Mouse (Mus musculus): ENCODE data around the gene Flcn. TPM values are rescaled to one million over a fixed set of nuclear protein-coding genes. Genes with fewer than 3 reads are reported as not detected.
"Not testable (repeated sequence)": the region's sequence is repeated elsewhere in the genome, so short reads cannot be mapped to it uniquely, and the experiment has no call there.

The Flcn gene
- polyA plus RNA-seq, 1 experiment from 2014 or later, result 29.4 TPM

DNA sequence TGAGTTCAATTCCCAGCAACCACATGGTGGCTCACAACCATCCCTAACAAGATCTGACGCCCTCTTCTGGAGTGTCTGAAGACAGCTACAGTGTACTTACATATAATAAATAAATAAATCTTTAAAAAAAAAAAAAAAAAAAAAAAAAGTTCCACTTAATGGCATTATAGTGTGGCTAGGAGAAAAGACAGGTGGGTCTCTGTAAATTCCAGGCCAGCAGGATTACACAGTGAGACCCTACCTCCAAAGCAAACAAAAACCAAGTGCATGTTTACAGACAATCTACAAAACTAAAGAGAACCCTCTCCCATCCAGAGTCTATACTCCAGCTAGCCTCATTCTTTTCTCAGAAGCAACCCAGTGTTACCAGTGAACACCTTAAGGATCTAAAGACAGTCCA lies 28.0 kb upstream of the Flcn start:
- H3K27ac ChIP-seq (ENCODE audit: low read depth, low read length); ATAC-seq; H3K27me3 ChIP-seq (replicated peaks; ENCODE audit: control insufficient read depth, insufficient read depth, low read length); H3K9me3 ChIP-seq (replicated peaks; ENCODE audit: control insufficient read depth, low read length); H3K9ac ChIP-seq (ENCODE audit: low read length); DNase-seq (ENCODE audit: low spot score): not testable (repeated sequence)
- Histone ChIP-seq H3K4me3 (ENCODE audit: low read depth, low read length) (0 out of 2 replicates have a peak overlapping the region, but pooled peaks have one; percentile 98), H3K36me3 (ENCODE audit: control insufficient read depth, insufficient read depth, low read length) (peaks cover 47% of the 10 kb centered on the region), H3K4me1 (ENCODE audit: control insufficient read depth, insufficient read depth, low read length) (peaks cover 13% of the 10 kb centered on the region), H3K4me2 (ENCODE audit: low read length) (peak overlapping the region; percentile 79; the same call in 1 of the 2 replicates)
- no CpG with 5 or more reads among the region's 1 CpGs for WGBS

GRCm38 (mm10) chr11:59821625-59822024 lies 11.8 kb upstream of the Flcn start:
- peaks cover 96% of the 10 kb centered on the region for H3K36me3 ChIP-seq (ENCODE audit: control insufficient read depth, insufficient read depth, low read length)
- H3K9ac ChIP-seq (ENCODE audit: low read length), result no peak overlapping the region
- no peak for ATAC-seq
- no peaks in the 10 kb centered on the region for H3K9me3 ChIP-seq (replicated peaks; ENCODE audit: control insufficient read depth, low read length)
- no peak overlapping the region for H3K4me3 ChIP-seq (ENCODE audit: low read depth, low read length)
- WGBS, result 91% methylated on average over 3 of the region's 3 CpGs
- H3K27ac ChIP-seq (ENCODE audit: low read depth, low read length), result no peak overlapping the region
- H3K4me2 ChIP-seq (ENCODE audit: low read length), result no peak overlapping the region
- H3K4me1 ChIP-seq (ENCODE audit: control insufficient read depth, insufficient read depth, low read length), result no peaks in the 10 kb centered on the region
- DNase-seq (ENCODE audit: low spot score), result no peak
- no peaks in the 10 kb centered on the region for H3K27me3 ChIP-seq (replicated peaks; ENCODE audit: control insufficient read depth, insufficient read depth, low read length)

DNA sequence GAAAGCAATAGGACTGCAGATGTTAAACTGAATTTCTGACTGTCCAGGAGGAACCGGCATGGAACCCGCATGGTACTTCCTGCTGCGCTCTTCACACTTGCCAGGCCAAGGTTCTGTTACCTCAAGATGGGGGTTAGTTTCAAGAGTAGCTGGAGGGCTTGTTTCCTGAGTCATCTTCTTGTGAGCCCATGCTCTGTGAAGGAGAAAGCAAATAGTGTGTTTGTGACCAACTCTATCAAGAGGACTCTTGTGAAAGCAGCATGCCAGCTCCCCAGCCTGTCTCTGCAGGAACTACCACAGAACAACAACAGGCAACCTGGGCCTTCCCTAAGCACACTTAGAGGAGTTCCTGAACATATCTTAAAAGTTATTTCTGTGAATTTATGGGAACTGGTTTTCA lies 8.1 kb upstream of the Flcn start:
- Histone ChIP-seq H3K9ac (ENCODE audit: low read length) (no peak overlapping the region), H3K36me3 (ENCODE audit: control insufficient read depth, insufficient read depth, low read length) (peaks cover 71% of the 10 kb centered on the region), H3K27ac (ENCODE audit: low read depth, low read length) (no peak overlapping the region), H3K4me1 (ENCODE audit: control insufficient read depth, insufficient read depth, low read length) (no peaks in the 10 kb centered on the region), H3K4me2 (ENCODE audit: low read length) (no peak overlapping the region), H3K9me3 (replicated peaks; ENCODE audit: control insufficient read depth, low read length) (no peaks in the 10 kb centered on the region), H3K27me3 (replicated peaks; ENCODE audit: control insufficient read depth, insufficient read depth, low read length) (no peaks in the 10 kb centered on the region), H3K4me3 (ENCODE audit: low read depth, low read length) (no peak overlapping the region)
- WGBS, result 96% methylated on average over 3 of the region's 3 CpGs
- DNase-seq (ENCODE audit: low spot score), result no peak
- ATAC-seq, result no peak

- no peak overlapping the region for H3K4me3 ChIP-seq (ENCODE audit: low read depth, low read length)
- H3K27ac ChIP-seq (ENCODE audit: low read depth, low read length), result no peak overlapping the region
- no peaks in the 10 kb centered on the region for H3K4me1 ChIP-seq (ENCODE audit: control insufficient read depth, insufficient read depth, low read length)
- WGBS, result 88% methylated on average over 6 of the region's 6 CpGs
- ATAC-seq (no peak), DNase-seq (ENCODE audit: low spot score) (no peak)
- H3K9ac ChIP-seq (ENCODE audit: low read length), result no peak overlapping the region
- no peak overlapping the region for H3K4me2 ChIP-seq (ENCODE audit: low read length)
- H3K9me3 ChIP-seq (replicated peaks; ENCODE audit: control insufficient read depth, low read length), result no peaks in the 10 kb centered on the region
- peaks cover 49% of the 10 kb centered on the region for H3K36me3 ChIP-seq (ENCODE audit: control insufficient read depth, insufficient read depth, low read length)
- no peaks in the 10 kb centered on the region for H3K27me3 ChIP-seq (replicated peaks; ENCODE audit: control insufficient read depth, insufficient read depth, low read length)
Observed at GRCm38 (mm10) chr11:59815482-59816065, 5.8 kb upstream of the Flcn start.

GRCm38 (mm10) chr11:59814936-59815335 lies 5.1 kb upstream of the Flcn start:
- ATAC-seq (no peak), DNase-seq (ENCODE audit: low spot score) (no peak)
- H3K4me2 ChIP-seq (ENCODE audit: low read length), result no peak overlapping the region
- H3K4me1 ChIP-seq (ENCODE audit: control insufficient read depth, insufficient read depth, low read length), result no peaks in the 10 kb centered on the region
- H3K27me3 ChIP-seq (replicated peaks; ENCODE audit: control insufficient read depth, insufficient read depth, low read length), result no peaks in the 10 kb centered on the region
- no peak overlapping the region for H3K9ac ChIP-seq (ENCODE audit: low read length)
- H3K27ac ChIP-seq (ENCODE audit: low read depth, low read length), result no peak overlapping the region
- WGBS, result 91% methylated on average over 6 of the region's 6 CpGs
- peaks cover 42% of the 10 kb centered on the region for H3K36me3 ChIP-seq (ENCODE audit: control insufficient read depth, insufficient read depth, low read length)
- H3K4me3 ChIP-seq (ENCODE audit: low read depth, low read length), result no peak overlapping the region
- H3K9me3 ChIP-seq (replicated peaks; ENCODE audit: control insufficient read depth, low read length), result no peaks in the 10 kb centered on the region

DNA sequence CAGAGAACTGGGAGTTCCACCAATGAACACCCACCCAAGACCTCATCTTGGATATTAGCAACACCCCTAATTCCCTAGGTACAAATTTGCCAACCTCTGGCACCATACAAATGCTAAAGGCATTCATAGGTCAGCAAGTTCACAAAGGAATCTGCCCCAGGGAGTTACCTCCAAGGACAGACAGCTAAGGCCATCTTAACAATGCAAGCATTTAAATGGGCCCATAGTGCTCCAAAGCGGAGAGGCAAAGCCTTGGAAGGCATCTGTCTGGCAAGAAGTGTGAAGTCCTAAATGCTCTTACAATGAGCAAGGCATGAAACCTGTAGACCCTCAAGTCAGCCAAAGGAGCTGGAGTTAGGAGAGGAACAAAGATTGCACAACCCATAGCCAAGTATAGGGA lies 4.5 kb upstream of the Flcn start:
- Histone ChIP-seq H3K36me3 (ENCODE audit: control insufficient read depth, insufficient read depth, low read length) (peaks cover 36% of the 10 kb centered on the region), H3K27me3 (replicated peaks; ENCODE audit: control insufficient read depth, insufficient read depth, low read length) (no peaks in the 10 kb centered on the region), H3K4me3 (ENCODE audit: low read depth, low read length) (no peak overlapping the region), H3K9ac (ENCODE audit: low read length) (no peak overlapping the region), H3K4me1 (ENCODE audit: control insufficient read depth, insufficient read depth, low read length) (no peaks in the 10 kb centered on the region), H3K4me2 (ENCODE audit: low read length) (no peak overlapping the region), H3K27ac (ENCODE audit: low read depth, low read length) (no peak overlapping the region), H3K9me3 (replicated peaks; ENCODE audit: control insufficient read depth, low read length) (no peaks in the 10 kb centered on the region)
- no peak for ATAC-seq
- 75% methylated on average over 1 of the region's 1 CpGs for WGBS
- no peak for DNase-seq (ENCODE audit: low spot score)

GRCm38 (mm10) chr11:59813276-59813675 lies 3.5 kb upstream of the Flcn start:
- Histone ChIP-seq H3K4me1 (ENCODE audit: control insufficient read depth, insufficient read depth, low read length) (peaks cover 8% of the 10 kb centered on the region), H3K9ac (ENCODE audit: low read length) (no peak overlapping the region), H3K9me3 (replicated peaks; ENCODE audit: control insufficient read depth, low read length) (no peaks in the 10 kb centered on the region), H3K27ac (ENCODE audit: low read depth, low read length) (no peak overlapping the region), H3K36me3 (ENCODE audit: control insufficient read depth, insufficient read depth, low read length) (peaks cover 26% of the 10 kb centered on the region), H3K4me2 (ENCODE audit: low read length) (no peak overlapping the region), H3K27me3 (replicated peaks; ENCODE audit: control insufficient read depth, insufficient read depth, low read length) (no peaks in the 10 kb centered on the region), H3K4me3 (ENCODE audit: low read depth, low read length) (no peak overlapping the region)
- DNase-seq (ENCODE audit: low spot score) (no peak), ATAC-seq (no peak)
- 75% methylated on average over 3 of the region's 3 CpGs for WGBS

DNA sequence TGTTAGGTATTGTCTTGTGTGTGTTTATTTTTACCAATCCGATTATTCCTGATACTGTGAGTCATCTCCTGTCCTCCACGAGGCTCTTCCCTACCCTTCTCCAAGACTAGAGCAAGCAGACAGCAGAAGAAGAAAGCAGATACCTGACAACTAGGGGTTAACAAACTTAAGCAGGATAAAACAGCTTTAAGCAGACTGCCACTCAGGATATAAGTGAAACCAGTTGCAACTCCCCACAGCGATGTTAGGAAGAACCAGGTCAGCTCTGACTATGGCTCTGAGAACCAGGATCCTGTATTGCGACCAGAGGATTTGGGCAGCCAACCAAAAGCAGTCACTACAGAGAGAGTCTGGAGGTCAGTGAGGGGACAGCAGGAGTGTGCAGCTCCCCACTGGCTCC lies 1.4 kb upstream of the Flcn start:
- Histone ChIP-seq H3K36me3 (ENCODE audit: control insufficient read depth, insufficient read depth, low read length) (peaks cover 18% of the 10 kb centered on the region), H3K27me3 (replicated peaks; ENCODE audit: control insufficient read depth, insufficient read depth, low read length) (no peaks in the 10 kb centered on the region), H3K4me1 (ENCODE audit: control insufficient read depth, insufficient read depth, low read length) (peaks cover 8% of the 10 kb centered on the region), H3K9me3 (replicated peaks; ENCODE audit: control insufficient read depth, low read length) (no peaks in the 10 kb centered on the region), H3K4me3 (ENCODE audit: low read depth, low read length) (no peak overlapping the region), H3K27ac (ENCODE audit: low read depth, low read length) (no peak overlapping the region), H3K4me2 (ENCODE audit: low read length) (no peak overlapping the region), H3K9ac (ENCODE audit: low read length) (no peak overlapping the region)
- WGBS, result 85% methylated on average over 4 of the region's 4 CpGs
- ATAC-seq (no peak), DNase-seq (ENCODE audit: low spot score) (no peak)

DNA sequence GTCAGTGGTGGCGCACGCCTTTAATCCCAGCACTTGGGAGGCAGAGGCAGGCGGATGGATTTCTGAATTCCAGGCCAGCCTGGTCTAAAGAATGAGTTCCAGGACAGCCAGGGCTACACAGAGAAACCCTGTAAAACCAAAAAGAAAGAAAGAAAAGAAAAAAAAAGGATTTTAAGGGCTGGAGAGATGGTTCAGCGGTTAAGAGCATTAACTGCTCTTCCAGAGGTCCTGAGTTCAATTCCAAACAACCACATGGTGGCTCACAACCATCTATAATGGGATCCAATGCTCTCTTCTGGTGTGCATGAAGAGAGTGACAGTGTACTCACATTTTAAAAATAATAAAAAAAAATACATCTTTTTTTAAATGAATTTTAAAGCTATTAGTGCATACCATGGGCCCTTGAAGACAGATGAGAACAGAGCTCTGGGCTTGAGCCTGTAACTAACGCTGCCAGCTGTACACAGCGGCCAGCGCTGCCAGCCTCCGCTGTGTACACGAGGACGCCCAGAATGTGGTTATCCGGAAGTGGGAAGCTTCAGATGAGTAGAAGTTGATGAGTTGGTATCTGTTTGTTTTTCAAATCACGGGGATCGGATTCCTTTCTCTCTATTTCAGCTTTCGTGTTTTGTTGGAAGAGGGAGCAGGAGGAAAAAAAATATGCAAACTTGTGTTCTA lies 803 bp upstream of the Flcn start:
- Histone ChIP-seq H3K9ac (ENCODE audit: low read length) (peak overlapping the region; percentile 96), H3K4me3 (ENCODE audit: low read depth, low read length) (peak overlapping the region; percentile 77), H3K36me3 (ENCODE audit: control insufficient read depth, insufficient read depth, low read length) (peaks cover 19% of the 10 kb centered on the region), H3K9me3 (replicated peaks; ENCODE audit: control insufficient read depth, low read length) (no peaks in the 10 kb centered on the region), H3K4me2 (ENCODE audit: low read length) (peak overlapping the region; percentile 93), H3K27me3 (replicated peaks; ENCODE audit: control insufficient read depth, insufficient read depth, low read length) (no peaks in the 10 kb centered on the region), H3K4me1 (ENCODE audit: control insufficient read depth, insufficient read depth, low read length) (peaks cover 8% of the 10 kb centered on the region), H3K27ac (ENCODE audit: low read depth, low read length) (no peak overlapping the region; the same call in 1 of the 2 replicates)
- WGBS, result 65% methylated on average over 14 of the region's 14 CpGs
- DNase-seq (ENCODE audit: low spot score) (no peak), ATAC-seq (no peak)

Measured in forebrain, embryonic 14.5 days (tissue).